Mouse (Mus musculus) embryo, embryonic 11.5 days (tissue): ENCODE data around the gene Atp2a3.

Experiments used
- DNase-seq: peaks from one replicate; pipeline ENCODE4 v3.0.0-alpha.2; 2012; ENCODE audit warnings: low read depth, low spot score

The Atp2a3 gene

GRCm38 (mm10) chr11:72954216-72954615 lies 6.8 kb upstream of the Atp2a3 start:
- no peak for DNase-seq

GRCm38 (mm10) chr11:72955339-72955974 lies 5.5 kb upstream of the Atp2a3 start:
- DNase-seq = no peak

GRCm38 (mm10) chr11:72957318-72957717 lies 3.7 kb upstream of the Atp2a3 start:
- no peak for DNase-seq

- no peak for DNase-seq
Measured at GRCm38 (mm10) chr11:72959924-72960679, 867 bp upstream of the Atp2a3 start.

GRCm38 (mm10) chr11:72960723-72961071 lies 272 bp upstream of the Atp2a3 start:
- DNase-seq = no peak

GRCm38 (mm10) chr11:72962378-72962777 lies 1.4 kb downstream of the Atp2a3 start:
- no peak for DNase-seq

- DNase-seq = no peak
Measured at GRCm38 (mm10) chr11:72963058-72963788, 2.3 kb downstream of the Atp2a3 start.

- DNase-seq = no peak
Measured at GRCm38 (mm10) chr11:72963789-72964294, 2.9 kb downstream of the Atp2a3 start.

- no peak for DNase-seq
Measured at GRCm38 (mm10) chr11:72974995-72975503, 14.1 kb downstream of the Atp2a3 start.

- DNase-seq = no peak
Measured at GRCm38 (mm10) chr11:72982516-72982915, 21.5 kb downstream of the Atp2a3 start.

GRCm38 (mm10) chr11:72983283-72983682 lies 22.3 kb downstream of the Atp2a3 start:
- no peak for DNase-seq

- DNase-seq = no peak
Measured at GRCm38 (mm10) chr11:72986745-72987144, 25.8 kb downstream of the Atp2a3 start.

GRCm38 (mm10) chr11:72987234-72987633 lies 26.3 kb downstream of the Atp2a3 start:
- no peak for DNase-seq

GRCm38 (mm10) chr11:72987807-72988206 lies 26.8 kb downstream of the Atp2a3 start:
- no peak for DNase-seq

- no peak for DNase-seq
Measured at GRCm38 (mm10) chr11:72989044-72989443, 28.1 kb downstream of the Atp2a3 start.

- DNase-seq = no peak
Measured at GRCm38 (mm10) chr11:72990688-72991087, 29.7 kb downstream of the Atp2a3 start.

- DNase-seq = no peak
Measured at GRCm38 (mm10) chr11:72991961-72992360, 31.0 kb downstream of the Atp2a3 start.

GRCm38 (mm10) chr11:72996346-72996745 lies 35.4 kb downstream of the Atp2a3 start:
- no peak for DNase-seq

GRCm38 (mm10) chr11:72996781-72997180 lies 35.8 kb downstream of the Atp2a3 start:
- DNase-seq = no peak

- DNase-seq = no peak
Measured at GRCm38 (mm10) chr11:72997529-72998326, 36.8 kb downstream of the Atp2a3 start.

- DNase-seq = no peak
Measured at GRCm38 (mm10) chr11:72998771-72999170, 37.8 kb downstream of the Atp2a3 start, which contains the start of gene P2rx1. Gene P2rx1 (plus strand): TSS chr11:72999103.
